14 mouse cellular contexts compared by ENCODE assay signal in the genomic region with DNA sequence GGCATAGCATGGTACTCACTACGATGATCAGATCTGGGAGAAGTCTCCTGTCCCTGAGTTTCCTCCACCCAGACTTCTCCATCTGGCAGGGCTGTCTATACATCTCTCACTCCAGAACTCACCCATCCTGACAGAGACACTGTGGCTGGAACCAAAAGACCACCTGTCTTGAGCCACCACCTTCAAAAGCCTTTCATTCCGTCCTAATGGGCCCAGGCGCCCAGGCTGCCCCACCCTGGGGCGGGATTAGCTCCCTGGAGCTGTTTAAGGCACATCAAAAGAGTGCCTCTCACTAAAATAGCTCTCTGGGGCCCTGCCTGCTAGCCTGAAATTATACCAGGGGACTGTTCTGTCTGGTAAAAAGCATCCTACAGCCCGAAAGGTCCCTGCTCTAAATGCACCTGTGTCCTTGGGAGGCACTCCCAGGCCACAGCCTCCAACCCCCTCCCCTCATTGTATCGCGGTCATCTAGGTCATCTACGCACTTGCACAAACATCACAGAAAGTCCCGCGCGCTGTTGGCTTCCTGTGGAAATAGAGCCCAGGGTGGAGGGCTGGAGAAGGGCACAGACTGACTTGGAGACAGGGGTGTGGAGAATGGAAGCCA. TPM values are rescaled to one million over a fixed set of nuclear protein-coding genes. Genes with fewer than 3 reads are reported as not detected.
DNase-seq lines count a peak whose midpoint lies in the region; ATAC-seq and TF ChIP-seq lines count a peak whose summit lies in the region.
"Had no signal": no experiment of that assay in that cellular context is flagged by ENCODE, and none has a peak within 500 bp of the region (broad histone marks: within the 10 kb centered on the region; RNA-seq: fewer than 3 reads in every experiment).

No protein-coding gene starts in this region.

- no peak for DNase-seq in heart, postnatal 0 days (ENCODE audit: low spot score)
- no peak for DNase-seq in heart, adult 8-10 months (ENCODE audit: low spot score)
- DNase-seq in retina, postnatal 1 day = peak; percentile 34
- DNase-seq in retina, embryonic 14.5 days (ENCODE audit: low spot score) = no peak
- DNase-seq in embryonic facial prominence, embryonic 14.5 days (ENCODE audit: low spot score) = no peak
- DNase-seq in right cerebral cortex, postnatal 4 days = no peak
- DNase-seq in forebrain, embryonic 14.5 days (ENCODE audit: low spot score) = no peak
- DNase-seq: cerebellum, adult 18-20 months; embryo, embryonic 11 days; kidney, adult 8-10 months; liver, embryonic 13.5 days; lung, postnatal 14 days had no signal

- H3K4me2 ChIP-seq in heart, postnatal 0 days (ENCODE audit: low read depth, low read length) = no peak overlapping the region
- H3K4me2 ChIP-seq in embryonic facial prominence, embryonic 14.5 days (ENCODE audit: low read depth, low read length) = no peak overlapping the region
- no peak overlapping the region for H3K4me2 ChIP-seq in forebrain, embryonic 14.5 days (ENCODE audit: low read length)
- H3K4me2 ChIP-seq: liver, embryonic 13.5 days had no signal

- TF ChIP-seq CTCF in heart, postnatal 0 days (IDR thresholded peaks at IDR 0.05; ENCODE audit: low read depth) = no peak

- H3K9ac ChIP-seq in heart, postnatal 0 days (replicated peaks; ENCODE audit: low read depth, low read length) = 0 out of 2 replicates have a peak overlapping the region, but pooled peaks have one; percentile 1
- H3K9ac ChIP-seq in embryonic facial prominence, embryonic 14.5 days (ENCODE audit: low read depth, low read length) = no peak overlapping the region
- H3K9ac ChIP-seq in forebrain, embryonic 14.5 days (ENCODE audit: low read length) = no peak overlapping the region
- H3K9ac ChIP-seq: liver, embryonic 13.5 days had no signal

- H3K27me3 ChIP-seq in heart, postnatal 0 days (ENCODE audit: control insufficient read depth, insufficient read depth, low read length) = no peaks in the 10 kb centered on the region
- no peaks in the 10 kb centered on the region for H3K27me3 ChIP-seq in embryonic facial prominence, embryonic 14.5 days (replicated peaks; ENCODE audit: control insufficient read depth, insufficient read depth, low read length)
- no peaks in the 10 kb centered on the region for H3K27me3 ChIP-seq in forebrain, embryonic 14.5 days (replicated peaks; ENCODE audit: control insufficient read depth, insufficient read depth, low read length)

- H3K9me3 ChIP-seq in heart, postnatal 0 days (replicated peaks; ENCODE audit: control insufficient read depth, low read length) = no peaks in the 10 kb centered on the region
- H3K9me3 ChIP-seq in embryonic facial prominence, embryonic 14.5 days (ENCODE audit: control insufficient read depth, low read length) = no peaks in the 10 kb centered on the region
- no peaks in the 10 kb centered on the region for H3K9me3 ChIP-seq in forebrain, embryonic 14.5 days (replicated peaks; ENCODE audit: control insufficient read depth, low read length)
- H3K9me3 ChIP-seq: liver, embryonic 13.5 days had no signal

- no peak overlapping the region for H3K4me3 ChIP-seq in heart, postnatal 0 days (ENCODE audit: low read depth, low read length)
- H3K4me3 ChIP-seq in embryonic facial prominence, embryonic 14.5 days (ENCODE audit: low read depth, low read length) = no peak overlapping the region
- H3K4me3 ChIP-seq in forebrain, embryonic 14.5 days (ENCODE audit: low read depth, low read length) = no peak overlapping the region
- H3K4me3 ChIP-seq: liver, embryonic 13.5 days had no signal

- ATAC-seq in heart, postnatal 0 days (ENCODE audit: insufficient read depth, low read depth) = 0 out of 2 replicates have a peak, but pooled peaks have one; percentile 45
- ATAC-seq in embryonic facial prominence, embryonic 14.5 days (ENCODE audit: low read depth) = peak; percentile 61; the same call in 1 of the 2 replicates
- no peak for ATAC-seq in forebrain, embryonic 14.5 days
- ATAC-seq: activated CD4-positive, CD25-positive, alpha-beta regulatory T cell, adult 4 months had no signal

- H3K27ac ChIP-seq in heart, postnatal 0 days (ENCODE audit: low read depth) = 0 out of 2 replicates have a peak overlapping the region, but pooled peaks have one; percentile 1
- no peak overlapping the region; the same call in 1 of the 2 replicates for H3K27ac ChIP-seq in embryonic facial prominence, embryonic 14.5 days (replicated peaks; ENCODE audit: low read depth, low read length)
- no peak overlapping the region for H3K27ac ChIP-seq in forebrain, embryonic 14.5 days (ENCODE audit: low read depth, low read length)
- H3K27ac ChIP-seq: liver, embryonic 13.5 days had no signal

- no peak for TF ChIP-seq EP300 in heart, postnatal 0 days (IDR thresholded peaks at IDR 0.05; ENCODE audit: low read depth)

- H3K36me3 ChIP-seq in heart, postnatal 0 days (replicated peaks; ENCODE audit: control insufficient read depth, insufficient read depth, low read length) = no peaks in the 10 kb centered on the region
- H3K36me3 ChIP-seq in embryonic facial prominence, embryonic 14.5 days (ENCODE audit: control insufficient read depth, insufficient read depth, low read length) = no peaks in the 10 kb centered on the region
- H3K36me3 ChIP-seq in forebrain, embryonic 14.5 days (ENCODE audit: control insufficient read depth, insufficient read depth, low read length) = no peaks in the 10 kb centered on the region
- H3K36me3 ChIP-seq: liver, embryonic 13.5 days had no signal

- WGBS in heart, postnatal 0 days = 20% methylated on average over 11 of the region's 11 CpGs
- WGBS in embryonic facial prominence, embryonic 14.5 days = 13% methylated on average over 11 of the region's 11 CpGs
- WGBS in forebrain, embryonic 14.5 days = 26% methylated on average over 11 of the region's 11 CpGs

- peaks cover 16% of the 10 kb centered on the region for H3K4me1 ChIP-seq in heart, postnatal 0 days (ENCODE audit: control insufficient read depth, insufficient read depth)
- peaks cover 12% of the 10 kb centered on the region for H3K4me1 ChIP-seq in embryonic facial prominence, embryonic 14.5 days (ENCODE audit: control insufficient read depth, insufficient read depth, low read length)
- H3K4me1 ChIP-seq in forebrain, embryonic 14.5 days (ENCODE audit: control insufficient read depth, insufficient read depth, low read length) = peaks cover 3% of the 10 kb centered on the region; the same call in 1 of the 2 replicates

RNA-seq across cellular contexts. Expression of a gene that starts 18.0 kb away (rescaled TPM):
- total RNA-seq in heart, postnatal 0 days (2014; rRNA removed; ENCODE audit: low replicate concordance) = 16.7 and 42.8 TPM in 2 replicates
- 48.2 and 48.9 TPM in 2 replicates for polyA plus RNA-seq in heart, postnatal 0 days (2015; fragmentation: Nextera tagmentation; extraction: Ambion mirVana)
- 10 to 100 TPM; 11.7 to 32.6 (median 22.3) TPM for total RNA-seq in heart, adult 8-10 months (2022)
- polyA plus RNA-seq in embryonic facial prominence, embryonic 14.5 days (2014; fragmentation: Nextera tagmentation; extraction: Ambion mirVana) = 223 and 292 TPM in 2 replicates
- 41.0 and 43.3 TPM in 2 replicates for polyA plus RNA-seq in forebrain, embryonic 14.5 days (2014; fragmentation: Nextera tagmentation; extraction: Ambion mirVana)

RNA-seq across cellular contexts. Expression of a gene that starts 40.4 kb away (rescaled TPM):
- total RNA-seq in heart, postnatal 0 days (2014; rRNA removed; ENCODE audit: low replicate concordance) = 110 and 151 TPM in 2 replicates
- polyA plus RNA-seq in heart, postnatal 0 days (2015; fragmentation: Nextera tagmentation; extraction: Ambion mirVana) = 202 and 238 TPM in 2 replicates
- 10 to 100 TPM; 52.6 to 73.3 (median 70.5) TPM for total RNA-seq in heart, adult 8-10 months (2022)
- polyA plus RNA-seq in embryonic facial prominence, embryonic 14.5 days (2014; fragmentation: Nextera tagmentation; extraction: Ambion mirVana) = 494 and 574 TPM in 2 replicates
- polyA plus RNA-seq in forebrain, embryonic 14.5 days (2014; fragmentation: Nextera tagmentation; extraction: Ambion mirVana) = 712 and 729 TPM in 2 replicates

RNA-seq across cellular contexts. Expression of a gene that starts 41.1 kb away (rescaled TPM):
- 2.0 TPM in 1 of 2 replicates, not detected in the other for total RNA-seq in heart, postnatal 0 days (2014; rRNA removed; ENCODE audit: low replicate concordance)
- polyA plus RNA-seq in heart, postnatal 0 days (2015; fragmentation: Nextera tagmentation; extraction: Ambion mirVana) = 0.18 and 0.23 TPM in 2 replicates
- under 1 TPM in 3 of 4 experiments, not detected in 1; 0.12 to 0.75 (median 0.38) TPM for total RNA-seq in heart, adult 8-10 months (2022)
- 1.7 and 2.2 TPM in 2 replicates for polyA plus RNA-seq in embryonic facial prominence, embryonic 14.5 days (2014; fragmentation: Nextera tagmentation; extraction: Ambion mirVana)
- polyA plus RNA-seq in forebrain, embryonic 14.5 days (2014; fragmentation: Nextera tagmentation; extraction: Ambion mirVana) = not detected in 2 replicates
- total RNA-seq: left cerebral cortex, adult 18-20 months had no signal
- polyA plus RNA-seq: activated CD4-positive, CD25-positive, alpha-beta regulatory T cell, adult 4 months had no signal
